Mouse (Mus musculus) E14TG2a.4 (cell line): ENCODE data around the gene Fnbp1l.
A peak's percentile ranks its signal among the peaks of the same experiment; 100 is the strongest.

Experiments used
- H3K27me3 ChIP-seq: 2 replicates; pipeline ENCODE4 v1.6.1; 2014; ENCODE audit warnings: low read length, control low read depth; ENCODE audit not compliant: insufficient read depth
- H3K36me3 ChIP-seq: 2 replicates; pipeline ENCODE4 v1.6.1; 2014; ENCODE audit warnings: low read length, control low read depth; ENCODE audit not compliant: insufficient read depth
- H3K4me1 ChIP-seq: replicated peaks from 2 replicates; pipeline ENCODE4 v1.6.1; 2014; ENCODE audit warnings: low read depth, low read length, control low read depth
- H3K4me3 ChIP-seq: replicated peaks from 2 replicates; pipeline ENCODE4 v1.5.1; 2014; ENCODE audit warnings: mild to moderate bottlenecking, low read length
- H3K9me3 ChIP-seq: 2 replicates; pipeline ENCODE4 v1.6.1; 2014; ENCODE audit warnings: low read length, control low read depth
- CTCF ChIP-seq: conservative IDR thresholded peaks from 2 replicates; pipeline ENCODE4 v1.5.1; 2014; ENCODE audit warnings: low read length
- NANOG ChIP-seq: IDR thresholded peaks from 2 replicates; pipeline ENCODE4 v1.6.1; 2014; ENCODE audit warnings: borderline replicate concordance, low read length, mixed read lengths
- POU5F1 ChIP-seq: IDR thresholded peaks from 2 replicates; pipeline ENCODE4 v1.6.1; 2014; ENCODE audit warnings: low read length, borderline replicate concordance

Fnbp1l gene

GRCm38 (mm10) chr3:122635246-122635645 lies 15.7 kb upstream of the Fnbp1l start:
- Histone ChIP-seq H3K9me3 (no peaks in the 10 kb centered on the region), H3K36me3 (no peaks in the 10 kb centered on the region), H3K27me3 (no peaks in the 10 kb centered on the region), H3K4me3 (peak overlapping the region; percentile 45), H3K4me1 (peaks cover 51% of the 10 kb centered on the region)
- TF ChIP-seq POU5F1 (no peak), CTCF (no peak), NANOG (no peak)

GRCm38 (mm10) chr3:122629580-122629979 lies 10.1 kb upstream of the Fnbp1l start:
- H3K27me3 ChIP-seq: no peaks in the 10 kb centered on the region
- TF ChIP-seq POU5F1 (no peak), CTCF (no peak), NANOG (no peak)
- peaks cover 57% of the 10 kb centered on the region for H3K4me1 ChIP-seq

DNA sequence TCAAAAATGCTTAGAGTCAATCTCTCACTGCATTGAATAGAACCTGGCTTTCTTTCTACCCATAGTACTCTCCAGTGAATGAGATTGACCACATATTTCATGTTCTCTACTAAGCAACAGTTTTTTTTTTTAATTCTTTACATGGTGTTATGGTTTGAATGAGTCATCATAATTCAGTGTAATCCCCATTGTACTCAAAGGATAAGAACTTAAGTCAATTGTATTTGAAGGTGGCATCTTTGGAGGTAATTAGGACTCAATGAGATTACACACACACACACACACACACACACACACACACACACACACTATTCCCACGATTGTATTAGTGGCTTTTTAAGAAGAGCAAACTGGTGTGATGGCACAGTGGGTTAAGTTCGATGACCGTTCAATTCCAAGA lies 9.4 kb upstream of the Fnbp1l start:
- Histone ChIP-seq H3K36me3 (no peaks in the 10 kb centered on the region), H3K9me3 (no peaks in the 10 kb centered on the region), H3K27me3 (no peaks in the 10 kb centered on the region), H3K4me1 (peaks cover 58% of the 10 kb centered on the region), H3K4me3 (peak overlapping the region; percentile 70)
- TF ChIP-seq NANOG (no peak), CTCF (no peak), POU5F1 (no peak)

More at GRCm38 (mm10) chr3:122629580-122629979, 10.1 kb upstream of the Fnbp1l start:
- no peaks in the 10 kb centered on the region for H3K9me3 ChIP-seq
- peak overlapping the region; percentile 70 for H3K4me3 ChIP-seq
- H3K36me3 ChIP-seq: no peaks in the 10 kb centered on the region

- TF ChIP-seq CTCF (no peak), POU5F1 (no peak), NANOG (no peak)
- Histone ChIP-seq H3K36me3 (no peaks in the 10 kb centered on the region), H3K27me3 (no peaks in the 10 kb centered on the region), H3K4me3 (peak overlapping the region; percentile 70), H3K9me3 (no peaks in the 10 kb centered on the region), H3K4me1 (peaks cover 58% of the 10 kb centered on the region)
Observed at GRCm38 (mm10) chr3:122628546-122628945, 9.0 kb upstream of the Fnbp1l start.

DNA sequence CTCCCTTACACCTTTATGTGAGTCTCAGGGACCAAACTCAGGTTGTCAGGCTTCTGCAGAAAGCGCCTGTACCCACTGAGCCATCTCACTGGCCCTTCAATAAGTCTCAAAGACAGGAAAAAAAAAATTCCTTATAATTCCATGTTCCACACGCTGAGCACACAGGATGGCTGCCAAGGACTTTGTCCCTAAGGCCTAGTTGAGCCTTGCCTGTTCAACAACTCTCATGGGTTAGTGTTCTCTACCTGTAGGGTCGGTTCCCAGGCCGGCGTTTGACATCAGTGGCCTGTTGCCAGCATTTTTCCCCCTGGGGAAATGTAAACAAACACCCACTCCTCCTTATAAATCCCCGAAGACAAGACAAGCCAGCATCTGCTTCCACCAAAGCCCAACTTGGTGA lies 8.3 kb upstream of the Fnbp1l start:
- no peaks in the 10 kb centered on the region for H3K36me3 ChIP-seq
- H3K4me3 ChIP-seq: peak overlapping the region; percentile 70; the same call in 1 of the 2 replicates
- TF ChIP-seq CTCF (no peak), POU5F1 (no peak), NANOG (no peak)
- no peaks in the 10 kb centered on the region for H3K27me3 ChIP-seq
- H3K9me3 ChIP-seq: no peaks in the 10 kb centered on the region
- peaks cover 56% of the 10 kb centered on the region for H3K4me1 ChIP-seq

DNA sequence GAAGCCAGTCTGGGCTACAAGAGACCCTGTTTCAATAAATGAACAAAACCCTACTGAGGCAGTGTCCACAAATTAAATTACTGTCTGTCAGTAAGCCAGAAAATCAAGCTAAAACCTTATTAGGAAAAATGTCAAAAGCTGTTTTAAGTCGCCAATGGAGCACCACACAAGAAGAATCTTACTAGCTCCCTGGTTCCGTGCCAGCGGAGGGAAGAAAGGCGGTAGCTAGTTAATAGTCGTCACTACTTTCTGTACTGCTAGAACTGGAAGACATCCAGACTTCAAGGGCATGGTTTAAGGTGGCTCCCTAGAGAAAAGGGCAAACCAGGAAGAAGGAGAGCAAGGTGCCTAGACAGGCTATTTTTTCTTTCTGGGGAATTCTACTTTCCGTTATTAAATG lies 5.1 kb upstream of the Fnbp1l start:
- Histone ChIP-seq H3K9me3 (no peaks in the 10 kb centered on the region), H3K4me3 (no peak overlapping the region), H3K27me3 (no peaks in the 10 kb centered on the region), H3K4me1 (peaks cover 59% of the 10 kb centered on the region), H3K36me3 (no peaks in the 10 kb centered on the region)
- no peak for TF ChIP-seq NANOG
- TF ChIP-seq POU5F1: no peak
- TF ChIP-seq CTCF: no peak

DNA sequence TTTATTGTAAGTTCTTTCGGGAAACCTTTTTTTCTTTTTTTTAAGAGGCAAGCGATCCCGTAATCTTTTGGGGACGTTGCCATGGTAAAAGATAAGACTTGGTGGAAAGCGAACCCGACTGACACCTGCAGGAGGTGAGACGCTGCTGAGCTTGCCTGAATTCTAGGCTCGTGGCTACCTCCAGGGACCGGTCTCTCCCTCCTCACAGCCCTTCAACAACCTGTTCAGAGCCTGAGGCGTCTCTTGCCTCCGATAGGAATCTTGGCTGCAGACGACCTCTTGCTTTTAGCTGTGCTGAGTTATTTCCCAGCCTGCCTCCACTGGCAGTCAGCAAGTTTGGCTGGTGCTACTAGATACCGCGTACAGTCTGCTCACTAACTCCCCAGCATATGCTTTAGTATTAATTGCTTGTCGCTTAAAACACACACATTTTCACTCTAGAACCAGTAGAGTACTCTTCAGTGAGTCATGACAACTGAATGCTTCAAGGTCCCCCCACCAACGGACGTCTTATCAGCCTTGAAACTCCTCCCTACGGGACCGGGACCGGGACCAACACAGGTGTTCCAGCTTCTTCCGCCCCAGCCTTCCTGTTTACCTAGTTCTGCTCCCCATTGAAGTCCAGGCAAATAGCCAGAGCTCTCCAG lies 893 bp upstream of the Fnbp1l start:
- Histone ChIP-seq H3K9me3 (no peaks in the 10 kb centered on the region), H3K27me3 (no peaks in the 10 kb centered on the region), H3K4me1 (peaks cover 55% of the 10 kb centered on the region), H3K4me3 (peak overlapping the region; percentile 91), H3K36me3 (no peaks in the 10 kb centered on the region)
- TF ChIP-seq NANOG: no peak
- no peak for TF ChIP-seq CTCF
- TF ChIP-seq POU5F1: no peak

DNA sequence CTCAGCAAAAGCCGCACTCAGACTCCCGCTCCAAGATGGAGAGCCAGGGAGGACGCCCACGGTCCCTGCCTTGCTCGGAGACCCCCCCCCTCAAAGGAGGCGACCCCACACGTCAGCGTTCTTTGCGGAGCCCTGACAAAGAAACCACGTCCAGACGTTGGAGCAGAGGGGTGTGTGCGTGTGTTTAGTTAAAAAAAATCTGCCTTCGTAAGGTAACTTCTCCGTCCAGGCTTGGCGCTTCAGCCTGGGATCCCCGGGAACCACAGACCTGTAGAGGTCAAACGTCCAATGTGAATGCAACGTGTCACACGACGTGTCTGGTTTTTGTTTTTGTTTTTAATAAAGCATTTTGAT lies 393 bp upstream of the Fnbp1l start:
- no peaks in the 10 kb centered on the region for H3K9me3 ChIP-seq
- no peaks in the 10 kb centered on the region for H3K27me3 ChIP-seq
- H3K4me1 ChIP-seq: peaks cover 55% of the 10 kb centered on the region
- H3K36me3 ChIP-seq: no peaks in the 10 kb centered on the region
- TF ChIP-seq POU5F1 (no peak), NANOG (no peak), CTCF (no peak)
- H3K4me3 ChIP-seq: peak overlapping the region; percentile 91

DNA sequence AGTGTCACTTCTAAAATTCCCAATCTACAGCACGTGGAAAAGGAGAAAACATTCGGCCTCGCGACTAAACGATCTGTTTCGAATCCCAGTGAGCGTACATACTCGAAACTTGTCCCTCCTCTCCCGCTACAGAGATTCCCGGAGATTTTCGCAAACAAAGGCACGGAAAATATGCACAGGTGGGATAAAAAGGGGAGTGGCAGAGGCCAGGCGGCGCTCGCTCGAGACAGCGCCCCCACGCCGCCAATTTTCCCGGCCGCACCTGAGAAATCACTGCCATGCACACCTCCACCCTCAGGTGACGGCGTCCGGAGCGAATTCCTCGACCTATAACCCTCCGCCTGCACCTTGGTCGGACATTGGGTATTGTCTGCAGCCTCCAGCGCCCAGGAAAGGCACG lies 1.1 kb downstream of the Fnbp1l start:
- Histone ChIP-seq H3K27me3 (no peaks in the 10 kb centered on the region), H3K9me3 (no peaks in the 10 kb centered on the region), H3K36me3 (no peaks in the 10 kb centered on the region), H3K4me1 (peaks cover 50% of the 10 kb centered on the region), H3K4me3 (peak overlapping the region; percentile 91)
- TF ChIP-seq CTCF (peak; percentile 14), POU5F1 (no peak), NANOG (no peak)
